Mouse (Mus musculus) heart, adult 8-10 months (tissue): ENCODE measurements around the gene Rpl35a. TPM values are rescaled to one million over a fixed set of nuclear protein-coding genes. Genes with fewer than 3 reads are reported as not detected.
"Not testable (repeated sequence)": the region's sequence is repeated elsewhere in the genome, so short reads cannot be mapped to it uniquely, and the experiment has no call there.

Source experiments
- DNase-seq: peaks from one replicate; pipeline ENCODE4 v3.0.0; 2022; ENCODE audit warnings: low spot score
- total RNA-seq, 4 experiments: library from RNA; stranded (reverse); gene quantifications; 2 replicates each; pipeline ENCODE4 v1.2.4; 2022

The Rpl35a gene
- total RNA-seq: 100 to 1,000 TPM; 282 to 337 (median 300) TPM

DNA sequence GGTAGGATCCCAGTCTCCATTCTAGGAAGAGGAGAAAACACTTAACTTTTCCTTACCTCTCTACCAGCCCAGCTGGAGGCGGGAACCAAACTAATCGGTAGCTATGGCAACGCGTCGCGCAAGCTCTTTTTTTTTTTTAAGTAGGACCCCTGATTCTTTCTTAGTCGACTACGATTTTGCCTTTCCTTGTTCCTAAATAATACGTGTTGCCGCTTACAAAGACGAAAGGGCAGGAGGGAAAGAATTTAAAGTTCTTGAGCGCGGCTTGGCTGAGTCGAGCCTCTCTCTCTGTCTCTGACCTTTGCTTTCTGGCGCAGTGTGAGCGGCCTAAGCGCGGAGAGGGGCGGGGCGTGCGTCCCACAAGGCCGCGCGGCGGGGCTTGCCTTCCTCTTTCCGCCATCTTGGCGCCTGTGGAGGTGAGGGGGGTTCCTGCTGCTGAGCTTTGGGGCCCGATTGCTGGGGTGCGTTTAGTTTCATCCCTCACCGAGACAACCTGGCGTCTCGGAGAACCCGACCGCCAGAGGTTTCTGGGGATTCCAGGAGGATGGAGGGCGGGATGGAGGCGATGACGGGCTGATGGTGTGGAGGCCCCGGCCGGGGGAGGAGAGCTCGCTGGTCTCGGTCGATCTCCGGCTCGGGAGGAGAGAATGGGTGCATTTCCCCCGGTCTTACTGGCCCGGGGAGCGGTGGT lies at the start of gene Rpl35a, which contains the start of gene Iqcg:
Rpl35a (plus strand) TSS at position 359 of the 691 bp plus-strand sequence.
Iqcg (minus strand) TSS at position 124 of the 691 bp plus-strand sequence.
- peak; percentile 91 for DNase-seq

- no peak for DNase-seq
These were observed 49.4 kb upstream of the Rpl35a start for GRCm38 (mm10) chr16:33006888-33007287.

DNA sequence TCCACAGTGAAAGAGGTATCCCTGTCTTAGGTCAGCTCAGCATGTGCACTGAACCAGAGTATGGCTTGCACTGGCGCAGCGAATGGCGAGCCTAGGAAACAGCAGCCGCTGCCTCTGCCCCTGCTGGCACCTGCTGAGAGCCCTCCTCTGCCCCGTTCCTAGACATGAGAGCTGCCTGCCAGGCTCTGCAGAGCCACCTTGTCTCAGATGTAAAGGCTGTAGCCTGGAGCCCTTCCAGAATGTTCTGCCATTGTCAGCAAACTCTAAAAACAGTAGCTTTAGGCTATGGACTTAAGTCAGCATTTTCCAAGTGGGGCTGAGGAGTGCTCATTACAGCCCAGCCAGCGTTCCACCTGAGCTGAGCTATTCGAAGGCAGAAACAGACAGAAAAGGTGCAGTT lies 48.8 kb upstream of the Rpl35a start:
- DNase-seq: no peak

DNA sequence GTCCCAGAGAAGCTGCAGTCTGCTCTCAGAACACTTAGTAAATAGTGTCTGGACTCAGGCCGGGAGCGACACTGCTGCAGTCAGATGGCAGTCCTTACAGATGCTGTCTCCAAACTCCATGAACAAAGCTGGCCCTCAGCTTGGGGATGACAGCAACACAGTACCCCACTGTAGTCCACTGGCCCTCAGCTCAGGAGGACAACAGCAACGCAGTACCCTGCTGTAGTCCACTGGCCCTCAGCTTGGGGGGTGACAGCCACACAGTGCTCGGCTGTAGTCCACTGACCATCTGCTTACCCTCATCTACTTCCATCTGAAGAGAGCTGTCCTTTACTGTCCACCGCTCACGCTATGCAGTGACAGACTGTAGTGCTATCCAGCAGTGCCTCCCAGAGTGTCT lies 46.1 kb upstream of the Rpl35a start:
- no peak for DNase-seq

- no peak for DNase-seq
These were observed 42.5 kb upstream of the Rpl35a start for GRCm38 (mm10) chr16:33013801-33014200.

DNA sequence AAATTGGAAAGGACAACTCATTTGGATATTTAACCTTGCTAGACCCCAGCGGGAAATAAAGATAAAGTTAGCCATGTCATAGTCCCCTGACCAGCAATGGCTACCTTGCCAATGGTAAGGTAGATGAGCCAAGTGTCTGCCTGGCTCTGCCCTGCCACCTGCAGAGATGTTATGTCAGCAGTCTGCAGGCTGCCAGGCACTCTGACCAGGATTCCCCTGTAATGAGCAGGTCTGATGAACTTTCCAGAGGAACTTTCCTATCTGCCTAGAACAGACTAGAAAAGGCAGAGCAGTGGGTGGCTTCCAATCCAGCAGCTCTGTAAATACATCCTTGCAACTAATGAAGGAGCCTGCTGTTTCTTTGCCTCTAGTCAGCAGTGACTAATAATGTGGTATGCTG lies 41.3 kb upstream of the Rpl35a start:
- no peak for DNase-seq

- no peak for DNase-seq
These were observed 40.8 kb upstream of the Rpl35a start for GRCm38 (mm10) chr16:33015396-33015907.

DNA sequence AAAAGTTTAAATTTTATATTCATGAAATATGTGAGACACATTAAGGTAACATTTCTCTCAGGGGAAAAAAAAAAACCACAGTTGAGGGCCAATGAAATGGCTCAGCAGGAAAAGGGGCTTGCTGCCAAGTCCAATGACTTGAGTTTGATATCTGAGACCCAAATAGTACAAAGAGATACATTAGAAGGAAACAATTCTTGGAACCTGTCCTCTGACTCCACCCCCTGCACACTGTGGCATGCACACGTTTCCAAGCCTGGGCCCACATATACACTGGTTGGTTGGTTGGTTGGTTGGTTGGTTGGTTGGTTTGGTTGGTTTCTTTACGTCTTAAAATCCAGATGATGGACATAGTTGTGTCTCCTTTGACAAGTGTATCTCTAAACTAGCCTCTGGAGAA lies 40.3 kb upstream of the Rpl35a start:
- DNase-seq: no peak

DNA sequence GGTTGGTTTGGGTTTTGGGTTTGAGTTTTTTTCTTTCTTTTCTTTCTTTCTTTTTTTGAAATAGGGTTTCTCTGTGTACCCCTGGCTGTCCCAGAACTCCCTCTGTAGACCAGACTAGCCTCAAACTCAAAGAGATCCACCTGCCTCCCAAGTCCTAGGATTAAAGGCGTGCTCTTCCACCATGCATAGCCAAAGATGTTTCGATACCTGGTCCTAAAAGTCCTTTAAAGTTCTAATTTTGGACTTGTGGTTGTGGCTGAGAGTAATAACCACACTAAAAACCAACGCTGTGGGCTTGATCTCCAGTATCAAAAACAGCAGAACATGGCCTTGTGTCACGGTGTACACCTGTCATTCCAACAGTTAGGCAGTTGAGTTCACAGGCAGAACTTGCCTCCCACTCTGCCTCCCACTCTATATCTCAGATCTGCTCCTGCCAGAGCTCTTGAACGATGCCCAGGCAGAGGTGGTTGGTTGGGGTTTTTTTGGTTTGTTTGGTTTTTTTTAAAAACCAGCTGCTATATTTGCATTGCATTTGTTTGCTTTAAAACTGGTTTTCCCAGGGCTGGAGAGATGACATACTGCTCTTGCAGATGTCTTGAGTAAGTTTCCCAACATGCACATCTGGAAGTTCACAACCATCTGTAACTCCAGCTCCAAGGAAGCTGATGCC lies 38.4 kb upstream of the Rpl35a start:
- no peak for DNase-seq

GRCm38 (mm10) chr16:33019117-33019770 lies 37.0 kb upstream of the Rpl35a start:
- DNase-seq: no peak

GRCm38 (mm10) chr16:33021381-33021780 lies 34.9 kb upstream of the Rpl35a start:
- no peak for DNase-seq

- DNase-seq: peak; percentile 81
These were observed 32.5 kb upstream of the Rpl35a start for GRCm38 (mm10) chr16:33023750-33024149.

GRCm38 (mm10) chr16:33024456-33025104 lies 31.7 kb upstream of the Rpl35a start:
- DNase-seq: no peak

DNA sequence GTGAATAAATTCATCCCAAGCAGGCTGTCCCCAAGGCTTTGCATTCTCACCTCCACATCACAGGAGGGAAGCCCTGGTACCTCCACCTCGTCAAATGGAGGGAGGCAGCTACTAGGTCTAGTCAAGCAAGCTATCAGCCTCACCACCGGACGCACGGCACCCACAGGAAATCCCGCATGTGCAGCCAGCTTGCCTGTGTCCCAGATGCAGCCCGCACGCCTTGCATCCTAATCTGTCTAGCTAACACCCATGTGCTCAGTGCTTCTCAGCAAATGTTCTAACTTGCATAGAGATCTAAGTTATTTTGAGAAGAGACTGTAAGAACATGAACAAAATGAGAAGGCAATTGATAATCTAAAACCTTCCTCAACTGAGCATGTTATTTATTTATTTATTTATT lies 29.9 kb upstream of the Rpl35a start:
- DNase-seq: no peak

GRCm38 (mm10) chr16:33036006-33036405 lies 20.2 kb upstream of the Rpl35a start:
- no peak for DNase-seq

- DNase-seq: no peak
These were observed 13.6 kb upstream of the Rpl35a start for GRCm38 (mm10) chr16:33042682-33043081.

GRCm38 (mm10) chr16:33043268-33043667 lies 13.0 kb upstream of the Rpl35a start:
- no peak for DNase-seq

DNA sequence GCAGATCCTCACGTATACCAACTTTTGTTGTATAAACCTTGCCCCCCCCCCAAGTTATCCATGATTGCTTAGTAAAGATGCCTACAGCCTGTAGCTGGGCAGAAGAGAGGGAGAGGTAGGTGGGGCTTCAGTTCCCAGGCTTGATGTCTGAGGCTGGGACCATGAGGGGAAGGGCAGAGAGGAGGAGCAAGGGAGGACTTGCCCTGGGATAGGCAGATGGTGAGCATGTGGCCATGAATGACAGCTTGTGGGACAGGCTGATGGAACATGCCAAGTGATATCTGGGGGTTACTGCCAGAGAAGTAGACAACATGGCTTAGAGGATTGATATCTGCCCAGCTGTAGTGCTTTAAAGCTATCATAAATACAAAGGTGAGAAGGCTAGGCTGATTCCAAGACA lies 8.2 kb upstream of the Rpl35a start:
- DNase-seq: no peak

GRCm38 (mm10) chr16:33048686-33049085 lies 7.6 kb upstream of the Rpl35a start:
- DNase-seq: no peak

DNA sequence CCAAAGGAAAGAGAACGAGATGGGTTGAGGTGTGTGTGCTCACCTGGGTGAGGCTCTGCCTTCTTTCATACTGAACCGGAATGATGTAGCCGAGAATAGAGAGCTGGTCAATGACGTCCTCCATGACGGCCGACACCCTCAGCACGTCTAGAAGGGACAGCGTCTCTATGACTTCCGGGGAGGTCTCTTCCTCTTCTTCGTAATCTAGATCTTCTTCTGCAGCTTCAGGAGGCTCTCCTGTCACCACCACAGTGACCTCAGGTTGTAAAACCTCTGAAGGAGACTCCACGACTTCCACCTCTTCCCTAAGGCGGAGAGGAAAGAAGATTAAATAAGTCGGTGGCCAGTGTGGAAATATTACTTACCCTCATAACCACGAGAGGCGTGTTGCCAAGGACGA lies 6.4 kb upstream of the Rpl35a start:
- DNase-seq: no peak

- no peak for DNase-seq
These were observed 3.1 kb upstream of the Rpl35a start for GRCm38 (mm10) chr16:33053141-33053540.

DNA sequence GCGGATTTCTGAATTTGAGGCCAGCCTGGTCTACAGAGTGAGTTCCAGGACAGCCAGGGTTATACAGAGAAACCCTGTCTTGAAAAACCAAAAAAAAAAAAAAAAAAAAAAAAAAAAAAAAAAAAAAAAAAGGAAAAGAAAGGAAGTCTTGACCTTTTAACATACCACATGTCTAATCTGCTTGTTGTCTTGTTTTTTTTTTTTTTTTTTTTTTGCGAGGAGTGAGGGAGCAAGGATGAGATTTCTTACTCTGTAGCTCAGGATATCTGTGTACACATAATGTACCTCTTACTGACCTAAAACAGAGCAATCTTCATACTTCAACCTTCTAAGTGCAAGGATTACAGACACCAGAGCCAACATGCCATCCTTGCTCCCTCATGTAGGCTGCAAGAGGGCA lies 1.3 kb upstream of the Rpl35a start:
- not testable (repeated sequence) for DNase-seq
